Mouse (Mus musculus): ENCODE data around the gene Mrps21.

DNA sequence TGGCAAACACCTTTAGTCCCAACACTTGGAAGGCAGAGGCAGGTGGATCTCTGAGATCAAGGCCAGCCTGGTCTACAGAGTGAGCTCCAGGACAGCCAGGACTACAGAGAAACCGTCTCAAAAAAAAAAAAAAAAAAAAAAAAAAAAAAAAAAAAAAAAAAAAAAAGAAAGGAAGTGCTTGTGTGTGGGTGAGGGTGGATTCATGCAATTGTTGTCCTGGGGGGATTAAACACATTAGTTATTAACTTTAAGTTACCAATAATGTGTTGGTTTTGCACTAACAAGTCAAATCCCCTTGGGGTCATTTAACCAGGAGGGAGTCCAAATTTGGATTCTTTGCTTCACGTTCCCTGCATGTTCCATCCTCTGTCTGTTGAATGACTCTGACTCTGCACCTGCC is 45.0 kb downstream of the Mrps21 start:
- TF ChIP-seq CTCF (IDR thresholded peaks at IDR 0.05; ENCODE audit: low read depth) = no peak
- TF ChIP-seq EP300 (optimal IDR thresholded peaks at IDR 0.05) = no peak

All from stomach, postnatal 0 days (tissue).